Mouse (Mus musculus) limb, embryonic 10.5 days (tissue): ENCODE results near the gene Prss54. TPM values are rescaled to one million over a fixed set of nuclear protein-coding genes. Genes with fewer than 3 reads are reported as not detected.

ENCODE experiments used
- DNase-seq: peaks from one replicate; pipeline ENCODE4 v3.0.0-alpha.2; 2017; ENCODE audit warnings: low spot score
- H3K27ac ChIP-seq: fragments of 300-500 bp; sonication (generic); 2 replicates; pipeline ENCODE4 v1.5.1; 2016; ENCODE audit warnings: mild to moderate bottlenecking
- H3K27me3 ChIP-seq: fragments of 300-500 bp; sonication (generic); 2 replicates; pipeline ENCODE4 v1.6.1; 2016; ENCODE audit warnings: low read depth, mild to moderate bottlenecking; ENCODE audit not compliant: poor library complexity, severe bottlenecking
- H3K36me3 ChIP-seq: fragments of 300-500 bp; sonication (generic); 2 replicates; pipeline ENCODE4 v1.6.1; 2016; ENCODE audit warnings: mild to moderate bottlenecking, moderate library complexity
- H3K4me1 ChIP-seq: fragments of 300-500 bp; sonication (generic); 2 replicates; pipeline ENCODE4 v1.6.1; 2016
- H3K4me3 ChIP-seq: fragments of 300-500 bp; sonication (generic); 2 replicates; pipeline ENCODE4 v1.5.1; 2016; ENCODE audit warnings: mild to moderate bottlenecking, moderate library complexity
- H3K9me3 ChIP-seq: fragments of 300-500 bp; sonication (generic); replicated peaks from 2 replicates; pipeline ENCODE4 v1.6.1; 2016; ENCODE audit warnings: mild to moderate bottlenecking
- WGBS: fragments of 180-500 bp; shearing (Covaris S2); methylation state at CpG from one replicate; pipeline ENCODE4 v1.1.7; 2016; 5-methylcytosine and 5-hydroxymethylcytosine counted together
- polyA plus RNA-seq: library from polyadenylated mRNA; unstranded; fragments of >200 nt; fragmentation: Nextera tagmentation; extraction: Ambion mirVana; gene quantifications from 2 replicates; pipeline ENCODE4 v1.2.1, GENCODE M21; 2016

Prss54 gene
- polyA plus RNA-seq, 1 experiment from 2014 or later: not detected

DNA sequence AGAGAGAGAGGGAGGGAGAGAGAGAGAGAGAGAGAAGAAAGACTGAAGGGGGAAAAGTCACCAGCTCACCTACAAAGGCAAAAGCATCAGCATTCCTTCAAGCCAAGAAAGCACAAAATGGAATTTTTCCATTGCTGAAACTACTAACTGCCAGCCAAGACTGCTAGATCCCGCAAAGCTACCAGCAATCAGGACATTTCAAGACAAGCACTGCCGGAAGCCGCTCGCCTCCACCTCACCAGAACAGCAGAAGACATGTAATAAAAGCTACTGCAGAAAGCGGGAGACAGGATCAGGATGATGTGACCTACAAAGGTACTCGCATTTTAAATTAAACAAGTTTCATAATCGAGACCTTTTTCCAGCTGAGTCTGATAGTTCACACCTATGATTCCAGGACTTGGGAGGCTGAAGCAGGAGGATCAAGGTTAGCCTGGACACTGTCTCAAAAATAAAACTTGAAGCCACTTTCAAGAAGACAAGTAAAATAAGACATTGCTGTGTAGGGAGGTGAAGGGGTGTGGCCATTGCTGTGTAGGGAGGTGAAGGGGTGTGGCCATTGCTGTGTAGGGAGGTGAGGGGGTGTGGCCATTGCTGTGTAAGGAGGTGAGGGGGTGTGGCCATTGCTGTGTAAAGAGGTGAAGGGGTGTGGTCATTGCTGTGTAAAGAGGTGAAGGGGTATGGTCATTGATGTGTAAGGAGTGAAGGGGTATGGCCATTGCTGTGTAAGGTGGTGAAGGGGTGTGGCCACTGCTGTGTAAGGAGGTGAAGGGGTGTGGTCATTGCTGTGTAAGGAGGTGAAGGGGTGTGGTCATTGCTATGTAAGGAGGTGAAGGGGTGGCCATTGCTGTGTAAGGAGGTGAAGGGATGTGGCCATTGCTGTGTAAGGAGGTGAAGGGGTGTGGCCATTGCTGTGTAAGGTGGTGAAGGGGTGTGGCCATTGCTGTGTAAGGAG, 17.6 kb upstream of the Prss54 start:
- DNase-seq: no peak

DNA sequence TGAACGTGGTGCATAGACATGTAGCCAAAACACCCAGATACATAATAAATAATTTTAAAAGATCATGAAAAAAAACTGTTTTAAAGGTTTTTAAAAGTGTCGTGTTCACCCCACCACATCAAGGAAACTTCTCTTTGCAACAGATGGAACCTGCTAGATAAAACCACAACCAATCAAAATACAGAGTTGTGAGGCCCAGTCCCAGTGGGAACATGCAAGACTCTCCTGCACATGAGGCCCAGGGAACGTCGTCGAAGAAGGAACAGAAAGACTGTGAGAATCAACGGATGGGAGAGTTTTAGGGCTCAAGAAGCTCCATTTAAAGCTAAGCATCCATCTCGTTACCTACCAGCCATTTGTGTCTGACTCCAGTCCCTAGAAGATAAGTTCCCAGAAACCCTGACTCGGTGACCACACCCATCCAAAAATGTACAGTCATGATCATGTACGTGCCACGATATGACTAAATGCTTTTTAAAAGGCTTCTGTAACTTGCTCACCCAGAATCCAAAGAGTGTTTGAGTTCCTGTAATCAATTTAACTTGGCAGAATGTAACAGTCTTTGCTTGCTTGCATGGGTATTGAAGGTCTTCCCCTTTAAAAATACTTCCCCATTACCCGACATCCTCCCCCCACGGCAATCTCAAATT, 16.1 kb upstream of the Prss54 start:
- no peaks in the 10 kb centered on the region for H3K36me3 ChIP-seq
- no peak overlapping the region for H3K4me3 ChIP-seq
- H3K27ac ChIP-seq: no peak overlapping the region
- 88% methylated on average over 12 of the region's 12 CpGs for WGBS
- H3K9me3 ChIP-seq: no peaks in the 10 kb centered on the region
- H3K27me3 ChIP-seq: no peaks in the 10 kb centered on the region
- no peaks in the 10 kb centered on the region for H3K4me1 ChIP-seq
- DNase-seq: no peak

More for the DNA sequence above, 17.6 kb upstream of the Prss54 start:
- Histone ChIP-seq H3K27ac (no peak overlapping the region), H3K36me3 (no peaks in the 10 kb centered on the region), H3K4me3 (no peak overlapping the region), H3K4me1 (no peaks in the 10 kb centered on the region), H3K9me3 (no peaks in the 10 kb centered on the region), H3K27me3 (no peaks in the 10 kb centered on the region)
- 91% methylated on average over 7 of the region's 7 CpGs for WGBS

DNA sequence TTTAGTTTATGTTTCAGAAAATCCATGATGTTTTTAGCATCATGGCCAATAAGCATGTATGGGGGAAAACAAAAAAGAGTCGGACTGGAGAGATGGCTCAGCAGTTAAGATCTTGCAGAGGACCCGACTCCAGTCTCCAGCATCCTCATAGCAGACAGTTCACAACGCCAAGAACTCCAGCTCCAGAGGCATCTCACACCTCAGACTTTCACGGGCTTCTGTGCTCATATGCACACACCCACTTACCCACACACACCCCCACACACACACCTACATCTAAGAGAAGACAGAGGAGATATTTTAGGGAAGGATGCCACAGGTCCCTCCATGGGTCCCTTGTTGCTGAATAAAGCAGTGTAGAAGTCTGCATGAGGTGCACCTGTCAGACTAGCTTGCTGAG, 14.4 kb upstream of the Prss54 start:
- no peak for DNase-seq
- 86% methylated on average over 4 of the region's 4 CpGs for WGBS
- H3K36me3 ChIP-seq: no peaks in the 10 kb centered on the region
- H3K4me1 ChIP-seq: no peaks in the 10 kb centered on the region
- no peak overlapping the region for H3K27ac ChIP-seq
- H3K4me3 ChIP-seq: no peak overlapping the region
- no peaks in the 10 kb centered on the region for H3K27me3 ChIP-seq
- H3K9me3 ChIP-seq: no peaks in the 10 kb centered on the region

DNA sequence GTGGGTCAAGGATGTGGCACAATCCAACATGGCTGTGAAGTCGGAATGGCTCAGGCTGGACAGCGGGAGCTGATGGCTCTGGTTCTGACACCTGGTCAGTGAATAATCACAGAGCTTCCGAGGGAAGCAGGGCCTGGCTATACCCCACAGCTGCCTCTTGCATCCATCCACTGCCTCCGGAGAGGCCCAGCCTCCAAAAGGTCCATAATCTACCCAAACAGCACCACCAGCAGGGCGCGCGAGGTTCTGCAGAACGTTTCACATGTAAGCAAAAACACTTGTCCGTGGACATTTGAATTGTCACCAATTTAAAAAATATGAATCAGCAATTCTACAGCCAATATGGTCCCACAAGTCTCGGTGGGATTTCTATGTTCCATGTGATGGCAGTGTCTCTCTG, 13.1 kb upstream of the Prss54 start:
- WGBS: 67% methylated on average over 10 of the region's 10 CpGs
- Histone ChIP-seq H3K36me3 (no peaks in the 10 kb centered on the region), H3K27ac (no peak overlapping the region), H3K9me3 (no peaks in the 10 kb centered on the region), H3K4me3 (no peak overlapping the region), H3K27me3 (no peaks in the 10 kb centered on the region), H3K4me1 (no peaks in the 10 kb centered on the region)
- DNase-seq: no peak

DNA sequence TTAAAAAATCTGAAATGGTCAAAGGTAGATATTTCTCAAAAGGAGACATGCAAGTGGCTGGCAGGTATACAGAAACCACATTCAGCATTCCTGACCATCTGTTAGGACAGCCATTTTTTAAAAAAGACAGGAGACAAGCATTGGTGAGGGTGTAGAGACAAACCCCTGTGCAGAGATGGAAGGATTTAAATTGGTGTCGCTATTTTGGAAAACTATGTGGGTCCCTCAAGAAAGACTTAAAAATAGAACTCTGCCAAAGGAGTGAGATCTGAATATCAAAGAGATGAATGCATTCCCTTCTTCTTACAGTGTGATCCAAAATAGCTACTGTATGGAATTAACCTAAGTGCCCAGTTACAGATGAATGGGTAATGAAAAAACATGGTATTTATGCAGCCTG, 11.2 kb upstream of the Prss54 start:
- Histone ChIP-seq H3K27ac (no peak overlapping the region), H3K4me1 (no peaks in the 10 kb centered on the region), H3K27me3 (no peaks in the 10 kb centered on the region), H3K9me3 (no peaks in the 10 kb centered on the region), H3K4me3 (no peak overlapping the region), H3K36me3 (no peaks in the 10 kb centered on the region)
- DNase-seq: no peak
- WGBS: 84% methylated on average over 1 of the region's 1 CpGs

DNA sequence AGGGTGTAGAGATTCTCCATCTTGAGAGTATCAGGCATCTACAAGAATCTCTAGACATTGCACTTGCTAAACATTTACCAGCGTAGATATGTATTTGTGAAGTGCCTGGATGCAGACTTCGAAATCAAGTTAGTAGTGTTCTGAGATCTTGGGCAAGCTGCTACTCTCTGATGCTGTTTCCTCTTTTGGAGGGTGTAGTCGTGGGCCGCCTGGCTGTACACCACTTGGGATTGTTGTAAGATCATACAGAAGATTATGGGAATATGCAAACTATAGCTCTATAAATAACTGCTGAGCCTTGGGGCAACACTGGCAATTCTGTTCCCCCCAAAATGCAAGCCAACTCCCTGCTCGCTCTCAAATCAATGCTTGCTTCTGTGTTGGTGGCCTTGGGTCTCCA, 3.0 kb downstream of the Prss54 start:
- H3K36me3 ChIP-seq: no peaks in the 10 kb centered on the region
- DNase-seq: no peak
- no peak overlapping the region for H3K27ac ChIP-seq
- no peaks in the 10 kb centered on the region for H3K4me1 ChIP-seq
- 91% methylated on average over 5 of the region's 5 CpGs for WGBS
- no peaks in the 10 kb centered on the region for H3K27me3 ChIP-seq
- H3K4me3 ChIP-seq: no peak overlapping the region
- H3K9me3 ChIP-seq: no peaks in the 10 kb centered on the region

DNA sequence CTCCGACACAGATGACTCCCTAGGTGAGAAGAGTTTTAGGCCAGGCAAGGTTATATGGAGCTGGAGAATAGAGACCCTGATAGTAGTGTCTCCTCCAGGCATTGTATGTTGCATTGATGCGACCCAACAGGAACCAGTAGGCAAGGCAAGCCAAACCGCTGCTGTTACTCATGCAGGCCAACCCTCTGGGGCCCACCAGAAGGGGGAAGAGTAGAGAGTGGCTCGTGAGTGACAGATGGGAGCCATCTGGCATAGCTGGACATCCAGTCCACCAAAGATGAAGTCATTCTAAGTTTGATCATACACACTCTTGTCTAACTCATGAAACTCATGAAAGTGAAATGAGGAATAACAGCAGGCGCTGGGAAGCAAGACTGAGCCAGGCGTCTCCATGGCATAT, 9.3 kb downstream of the Prss54 start:
- Histone ChIP-seq H3K27me3 (no peaks in the 10 kb centered on the region), H3K4me1 (peaks cover 1% of the 10 kb centered on the region; the same call in 1 of the 2 replicates), H3K9me3 (no peaks in the 10 kb centered on the region), H3K4me3 (no peak overlapping the region), H3K27ac (no peak overlapping the region), H3K36me3 (no peaks in the 10 kb centered on the region)
- 87% methylated on average over 6 of the region's 6 CpGs for WGBS
- no peak for DNase-seq

DNA sequence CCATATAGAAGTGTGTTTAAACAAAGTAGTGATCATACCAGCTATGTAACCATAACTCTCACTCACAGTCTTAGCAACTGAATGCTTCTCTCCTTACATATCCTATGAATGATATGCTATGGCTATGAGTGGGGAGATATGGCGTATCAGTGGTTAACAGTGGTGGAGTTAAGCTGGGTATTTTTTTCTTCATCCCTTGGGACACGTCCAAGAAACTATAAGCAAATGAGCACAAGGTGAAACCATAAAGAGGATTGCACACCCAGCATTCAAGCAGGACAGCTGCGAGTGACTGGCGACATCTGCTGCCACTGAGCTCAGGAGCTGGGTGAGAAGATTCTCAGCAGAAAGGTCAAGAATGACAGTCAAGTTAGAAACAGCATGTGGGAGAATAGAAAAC, 9.9 kb downstream of the Prss54 start:
- DNase-seq: no peak
- 88% methylated on average over 4 of the region's 4 CpGs for WGBS
- Histone ChIP-seq H3K36me3 (no peaks in the 10 kb centered on the region), H3K4me3 (no peak overlapping the region), H3K9me3 (no peaks in the 10 kb centered on the region), H3K4me1 (peaks cover 3% of the 10 kb centered on the region; the same call in 1 of the 2 replicates), H3K27ac (no peak overlapping the region), H3K27me3 (no peaks in the 10 kb centered on the region)

DNA sequence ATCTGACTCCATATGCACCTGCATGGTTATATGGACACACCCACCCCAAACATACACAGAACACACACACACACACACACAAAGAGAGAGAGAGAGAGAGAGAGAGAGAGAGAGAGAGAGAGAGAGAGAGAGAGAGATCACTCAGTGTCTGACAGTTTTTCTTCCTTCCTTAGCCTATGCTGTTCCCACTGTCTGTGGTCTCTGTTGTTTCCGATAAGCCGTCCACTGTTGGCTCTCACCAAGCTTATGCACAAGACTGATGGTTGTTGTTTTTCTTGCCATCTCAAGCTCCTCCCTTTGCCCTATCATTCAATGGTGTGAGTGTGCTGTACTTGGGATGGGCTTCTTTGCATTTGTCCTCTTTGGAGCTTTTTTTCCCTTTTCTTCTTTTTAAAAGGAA, 20.2 kb downstream of the Prss54 start:
- no peaks in the 10 kb centered on the region for H3K4me1 ChIP-seq
- H3K27ac ChIP-seq: no peak overlapping the region
- DNase-seq: no peak
- no peaks in the 10 kb centered on the region for H3K9me3 ChIP-seq
- H3K4me3 ChIP-seq: no peak overlapping the region
- 87% methylated on average over 2 of the region's 2 CpGs for WGBS
- H3K36me3 ChIP-seq: no peaks in the 10 kb centered on the region
- H3K27me3 ChIP-seq: no peaks in the 10 kb centered on the region

DNA sequence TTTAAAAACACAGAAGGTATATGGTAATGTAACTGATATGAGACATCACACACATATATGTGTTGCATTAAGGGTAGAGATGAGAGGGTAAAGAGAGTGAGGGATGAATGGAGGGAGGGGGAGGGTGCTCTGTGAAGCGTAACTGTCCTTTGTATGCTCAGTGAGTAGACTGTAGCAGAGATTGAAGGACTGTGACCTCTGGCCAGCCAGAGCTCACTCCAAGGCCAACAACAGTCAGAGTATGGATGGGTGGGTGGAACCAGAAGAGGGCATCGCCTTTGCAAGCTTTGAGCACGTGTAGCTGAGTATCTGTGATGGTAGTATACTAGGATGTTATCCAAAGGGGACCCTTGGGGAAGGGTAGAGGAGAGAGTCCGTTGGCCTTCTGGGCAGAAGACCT, 24.6 kb downstream of the Prss54 start:
- no peaks in the 10 kb centered on the region for H3K9me3 ChIP-seq
- no peaks in the 10 kb centered on the region for H3K27me3 ChIP-seq
- H3K4me3 ChIP-seq: no peak overlapping the region
- WGBS: 76% methylated on average over 4 of the region's 4 CpGs
- H3K36me3 ChIP-seq: no peaks in the 10 kb centered on the region
- no peak for DNase-seq
- peaks cover 7% of the 10 kb centered on the region for H3K4me1 ChIP-seq
- no peak overlapping the region for H3K27ac ChIP-seq

DNA sequence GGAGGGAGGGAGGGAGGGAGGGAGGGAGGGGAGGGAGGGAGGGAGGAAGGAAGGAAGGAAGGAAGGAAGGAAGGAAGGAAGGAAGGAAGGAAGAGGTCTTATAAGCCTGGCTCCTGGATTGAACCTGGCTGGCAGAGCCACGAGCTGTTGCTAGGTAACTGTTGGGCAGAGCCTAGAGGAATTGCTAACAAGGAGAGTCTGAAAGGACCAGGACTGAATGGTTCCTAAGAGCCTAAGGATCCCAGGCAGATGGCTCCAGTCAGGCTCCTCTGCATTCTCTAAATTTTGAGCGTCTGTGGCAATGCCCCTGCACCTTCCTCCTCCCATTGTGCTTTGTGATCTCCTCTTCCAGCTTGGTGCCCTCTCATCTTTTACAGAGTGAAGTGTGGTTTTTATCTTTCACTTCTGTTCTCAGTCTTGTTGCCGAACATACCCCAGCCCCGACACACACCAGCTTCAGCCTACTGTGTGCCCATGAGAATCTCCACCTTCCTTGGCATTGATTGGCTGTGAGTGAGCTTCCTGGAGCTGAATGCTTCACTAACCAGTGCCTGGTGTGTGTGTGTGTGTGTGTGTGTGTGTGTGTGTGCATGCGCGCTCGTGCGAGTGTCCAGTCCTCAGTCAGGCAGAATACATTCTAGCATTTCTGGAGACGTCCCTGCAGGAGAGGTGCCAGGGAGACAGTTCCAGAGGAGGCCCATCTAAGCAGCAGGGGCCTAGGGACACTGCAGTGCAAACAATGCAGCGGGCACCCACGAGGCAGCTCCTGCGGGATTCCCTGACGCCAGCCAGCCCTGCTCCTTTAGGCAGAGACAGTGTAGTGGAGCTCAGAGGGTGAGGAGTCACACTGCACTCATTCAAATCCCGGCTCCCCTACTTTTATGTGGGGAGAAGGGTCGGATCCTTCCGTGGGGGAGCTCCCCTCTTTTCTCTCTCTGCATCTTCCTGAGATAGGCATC, 26.0 kb downstream of the Prss54 start:
- DNase-seq: no peak
- H3K27me3 ChIP-seq: no peaks in the 10 kb centered on the region
- H3K4me1 ChIP-seq: peaks cover 7% of the 10 kb centered on the region
- H3K36me3 ChIP-seq: no peaks in the 10 kb centered on the region
- H3K9me3 ChIP-seq: no peaks in the 10 kb centered on the region
- no peak overlapping the region for H3K4me3 ChIP-seq
- no peak overlapping the region for H3K27ac ChIP-seq
- 72% methylated on average over 16 of the region's 16 CpGs for WGBS

DNA sequence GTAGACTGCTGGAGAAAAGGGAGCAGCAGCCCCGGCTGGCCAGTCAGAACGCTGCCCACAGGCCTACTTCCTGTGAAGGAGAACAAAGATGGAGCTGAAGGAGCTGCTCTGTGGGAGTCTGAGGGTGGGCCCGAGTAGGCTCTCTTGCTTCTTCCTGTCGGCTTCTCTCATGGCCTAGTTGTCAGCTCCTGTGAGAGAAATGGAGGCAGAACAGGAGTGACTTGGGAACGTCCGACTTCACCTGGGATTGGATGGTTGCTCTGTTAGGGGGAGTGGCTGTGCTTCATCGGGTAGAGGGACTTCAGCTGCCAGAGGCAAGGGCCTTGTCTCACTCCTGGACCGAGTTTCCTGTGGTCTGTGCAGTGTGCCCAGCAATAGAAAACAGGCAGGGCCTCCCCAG, 28.2 kb downstream of the Prss54 start:
- Histone ChIP-seq H3K9me3 (no peaks in the 10 kb centered on the region), H3K36me3 (no peaks in the 10 kb centered on the region), H3K4me3 (no peak overlapping the region), H3K4me1 (peaks cover 7% of the 10 kb centered on the region), H3K27me3 (no peaks in the 10 kb centered on the region), H3K27ac (peak overlapping the region; percentile 53)
- DNase-seq: peak; percentile 37
- WGBS: 72% methylated on average over 8 of the region's 8 CpGs
